Mouse (Mus musculus) forebrain, postnatal 0 days (tissue): ENCODE measurements around the gene Memo1. TPM values are rescaled to one million over a fixed set of nuclear protein-coding genes. Genes with fewer than 3 reads are reported as not detected.
"Not testable (repeated sequence)": the region's sequence is repeated elsewhere in the genome, so short reads cannot be mapped to it uniquely, and the experiment has no call there.

Experiments
- ATAC-seq: fragments of 200-750 bp; cut with Nextera tagmentation; 2 replicates; pipeline ENCODE4 v1.8.0; 2017; ENCODE audit warnings: mild to moderate bottlenecking, moderate library complexity
- DNase-seq: peaks from one replicate; pipeline ENCODE4 v3.0.0-alpha.2; 2015
- H3K27ac ChIP-seq: fragments of 300-500 bp; sonication (generic); 2 replicates; pipeline ENCODE4 v1.5.1; 2014; ENCODE audit warnings: low read depth, mild to moderate bottlenecking, antibody characterized with exemption, low read length, moderate library complexity, mixed read lengths
- H3K27me3 ChIP-seq: fragments of 300-500 bp; sonication (generic); 2 replicates; pipeline ENCODE4 v1.6.1; 2014; ENCODE audit warnings: mild to moderate bottlenecking, low read length, mixed read lengths; ENCODE audit not compliant: insufficient read depth
- H3K36me3 ChIP-seq: fragments of 300-500 bp; sonication (generic); 2 replicates; pipeline ENCODE4 v1.6.1; 2014; ENCODE audit warnings: mild to moderate bottlenecking, moderate library complexity; ENCODE audit not compliant: insufficient read depth
- H3K4me1 ChIP-seq: fragments of 300-500 bp; sonication (generic); 2 replicates; pipeline ENCODE4 v1.6.1; 2014; ENCODE audit warnings: antibody characterized with exemption; ENCODE audit not compliant: insufficient read depth
- H3K4me2 ChIP-seq: fragments of 300-500 bp; sonication (generic); 2 replicates; pipeline ENCODE4 v1.6.1; 2014; ENCODE audit warnings: low read depth, mild to moderate bottlenecking, moderate library complexity
- H3K4me3 ChIP-seq: fragments of 300-500 bp; sonication (generic); 2 replicates; pipeline ENCODE4 v1.5.1; 2014; ENCODE audit warnings: low read depth, low read length, mixed read lengths
- H3K9ac ChIP-seq: fragments of 300-500 bp; sonication (generic); 2 replicates; pipeline ENCODE4 v1.6.1; 2014; ENCODE audit warnings: mild to moderate bottlenecking
- H3K9me3 ChIP-seq: fragments of 300-500 bp; sonication (generic); 2 replicates; pipeline ENCODE4 v1.6.1; 2016; ENCODE audit warnings: low read length
- CTCF ChIP-seq: sonication (generic); IDR thresholded peaks from 2 replicates; pipeline ENCODE4 v1.5.1; 2016; ENCODE audit warnings: antibody characterized with exemption, control low read depth, low read depth
- WGBS: fragments of 180-500 bp; shearing (Covaris S2); extraction: QIAGEN DNeasy Blood & Tissue Kit; methylation state at CpG from one replicate; pipeline ENCODE4 v1.1.7; 2014; 5-methylcytosine and 5-hydroxymethylcytosine counted together
- polyA plus RNA-seq: library from polyadenylated mRNA; unstranded; fragments of >200 nt; fragmentation: Nextera tagmentation; extraction: Ambion mirVana; gene quantifications from 2 replicates; pipeline ENCODE4 v1.2.1, GENCODE M21; 2015
- total RNA-seq: library from RNA; depleted of rRNA; stranded (reverse); fragments of >200 nt; gene quantifications from 2 replicates; pipeline ENCODE4 v1.2.3, GENCODE M21; 2014

The Memo1 gene
- total and polyA plus RNA-seq, 2 experiments from 2014 or later = 45.7 to 46.3 TPM

- TF ChIP-seq CTCF = peak; percentile 54
- H3K27me3 ChIP-seq = no peaks in the 10 kb centered on the region
- no peak overlapping the region for H3K4me3 ChIP-seq
- no peak for DNase-seq
- no peak overlapping the region for H3K9ac ChIP-seq
- 0 out of 2 replicates have a peak, but pooled peaks cover 3% of the 10 kb centered on the region for H3K36me3 ChIP-seq
- H3K4me2 ChIP-seq = no peak overlapping the region
- no peak for ATAC-seq
- 71% methylated on average over 1 of the region's 1 CpGs for WGBS
- no peak overlapping the region for H3K27ac ChIP-seq
- no peaks in the 10 kb centered on the region for H3K9me3 ChIP-seq
- no peaks in the 10 kb centered on the region for H3K4me1 ChIP-seq
Measured at GRCm38 (mm10) chr17:74193463-74193862, 101.9 kb downstream of the Memo1 start.

- DNase-seq (no peak), ATAC-seq (no peak)
- Histone ChIP-seq H3K36me3 (no peaks in the 10 kb centered on the region), H3K27ac (no peak overlapping the region), H3K9ac (no peak overlapping the region), H3K4me1 (no peaks in the 10 kb centered on the region), H3K9me3 (no peaks in the 10 kb centered on the region), H3K4me3 (no peak overlapping the region), H3K4me2 (no peak overlapping the region), H3K27me3 (no peaks in the 10 kb centered on the region)
- 82% methylated on average over 5 of the region's 5 CpGs for WGBS
- no peak for TF ChIP-seq CTCF
Measured at GRCm38 (mm10) chr17:74191446-74191845, 103.9 kb downstream of the Memo1 start.

- Histone ChIP-seq H3K27ac (no peak overlapping the region), H3K27me3 (no peaks in the 10 kb centered on the region), H3K4me2 (no peak overlapping the region), H3K4me3 (no peak overlapping the region), H3K9me3 (no peaks in the 10 kb centered on the region), H3K4me1 (no peaks in the 10 kb centered on the region), H3K9ac (no peak overlapping the region), H3K36me3 (no peaks in the 10 kb centered on the region)
- 60% methylated on average over 5 of the region's 5 CpGs for WGBS
- ATAC-seq (no peak), DNase-seq (no peak)
- TF ChIP-seq CTCF = no peak
Measured at GRCm38 (mm10) chr17:74186197-74186596, 109.1 kb downstream of the Memo1 start.

DNA sequence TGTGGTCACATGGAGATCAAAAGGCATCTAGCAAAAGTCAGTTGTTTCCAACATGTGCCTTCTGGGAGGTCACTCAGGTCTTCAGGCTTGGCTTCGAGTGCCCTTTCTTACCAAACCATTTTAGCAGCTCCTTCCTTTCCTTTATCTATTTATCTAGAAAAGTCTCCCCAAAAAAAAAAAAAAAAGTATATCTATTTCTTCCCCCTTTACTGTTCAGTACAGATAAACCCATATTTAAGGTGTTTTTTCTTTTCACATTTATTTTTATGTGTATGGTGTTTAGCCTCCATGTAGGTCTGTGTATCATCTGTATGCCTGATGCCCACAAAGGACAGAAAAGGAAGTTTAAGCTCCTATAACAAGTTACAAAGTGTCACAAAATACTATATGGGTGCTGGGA lies 110.6 kb downstream of the Memo1 start:
- Histone ChIP-seq H3K9ac (no peak overlapping the region), H3K4me3 (no peak overlapping the region), H3K27ac (no peak overlapping the region), H3K9me3 (no peaks in the 10 kb centered on the region), H3K27me3 (no peaks in the 10 kb centered on the region), H3K36me3 (no peaks in the 10 kb centered on the region), H3K4me1 (no peaks in the 10 kb centered on the region), H3K4me2 (no peak overlapping the region)
- ATAC-seq = no peak
- no peak for DNase-seq
- 88% methylated on average over 1 of the region's 1 CpGs for WGBS
- TF ChIP-seq CTCF = no peak

- H3K9me3 ChIP-seq = no peaks in the 10 kb centered on the region
- ATAC-seq = no peak
- H3K27me3 ChIP-seq = no peaks in the 10 kb centered on the region
- H3K4me2 ChIP-seq = no peak overlapping the region
- no peak for DNase-seq
- TF ChIP-seq CTCF = no peak
- H3K9ac ChIP-seq = no peak overlapping the region
- H3K4me3 ChIP-seq = no peak overlapping the region
- no peaks in the 10 kb centered on the region for H3K4me1 ChIP-seq
- no peak overlapping the region for H3K27ac ChIP-seq
- H3K36me3 ChIP-seq = no peaks in the 10 kb centered on the region
Measured at GRCm38 (mm10) chr17:74180889-74181288, 114.4 kb downstream of the Memo1 start.

- WGBS = 96% methylated on average over 2 of the region's 2 CpGs
- not testable (repeated sequence) for H3K4me3 ChIP-seq, H3K27me3 ChIP-seq, DNase-seq, H3K27ac ChIP-seq, H3K9me3 ChIP-seq, H3K4me2 ChIP-seq, H3K36me3 ChIP-seq, ATAC-seq, H3K4me1 ChIP-seq, H3K9ac ChIP-seq
Measured at GRCm38 (mm10) chr17:74179640-74180039, 115.7 kb downstream of the Memo1 start.

DNA sequence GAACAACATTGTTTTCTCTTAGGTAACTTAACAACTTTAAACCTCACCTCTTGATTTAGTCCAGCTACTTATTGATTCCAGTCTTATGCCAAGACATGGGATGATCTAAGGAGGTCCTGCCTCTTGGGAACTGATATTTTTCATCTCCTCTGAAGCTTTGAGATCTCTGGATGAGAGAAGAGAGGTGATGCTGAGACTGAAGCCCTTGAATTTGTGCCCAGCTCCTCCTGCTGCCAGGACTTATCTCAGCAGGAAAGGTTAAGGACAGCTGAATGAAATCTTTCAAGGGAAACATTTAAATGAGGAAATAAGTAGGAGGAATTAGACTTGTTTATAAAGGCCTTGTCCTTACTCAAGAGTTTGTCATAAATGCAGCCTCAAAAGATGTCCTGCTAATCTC lies 121.6 kb downstream of the Memo1 start:
- no peak overlapping the region for H3K9ac ChIP-seq
- H3K27me3 ChIP-seq = no peaks in the 10 kb centered on the region
- no peaks in the 10 kb centered on the region for H3K4me1 ChIP-seq
- no peak for DNase-seq
- H3K4me3 ChIP-seq = no peak overlapping the region
- H3K4me2 ChIP-seq = no peak overlapping the region
- no peak for ATAC-seq
- no peak overlapping the region for H3K27ac ChIP-seq
- TF ChIP-seq CTCF = no peak
- no peaks in the 10 kb centered on the region for H3K9me3 ChIP-seq
- H3K36me3 ChIP-seq = no peaks in the 10 kb centered on the region

- DNase-seq (no peak), ATAC-seq (no peak)
- H3K36me3 ChIP-seq = no peaks in the 10 kb centered on the region
- no peak for TF ChIP-seq CTCF
- H3K9ac ChIP-seq = no peak overlapping the region
- no peaks in the 10 kb centered on the region for H3K27me3 ChIP-seq
- no peak overlapping the region for H3K27ac ChIP-seq
- H3K4me3 ChIP-seq = no peak overlapping the region
- no peak overlapping the region for H3K4me2 ChIP-seq
- no peaks in the 10 kb centered on the region for H3K9me3 ChIP-seq
- H3K4me1 ChIP-seq = no peaks in the 10 kb centered on the region
- WGBS = 80% methylated on average over 1 of the region's 1 CpGs
Measured at GRCm38 (mm10) chr17:74172834-74173233, 122.5 kb downstream of the Memo1 start.
